Mouse (Mus musculus): ENCODE data around the gene Pld4.
A peak's percentile ranks its signal among the peaks of the same experiment; 100 is the strongest.

- TF ChIP-seq CTCF (IDR thresholded peaks at IDR 0.05; ENCODE audit: low read depth, low read length) (peak; percentile 91), POLR2A (IDR thresholded peaks at IDR 0.05; ENCODE audit: extremely low read depth, insufficient read depth, low read length) (no peak)
Measured at GRCm38 (mm10) chr12:112743168-112743975, 17.1 kb upstream of the Pld4 start.

Measured in liver, adult 2 months (tissue).